Mouse (Mus musculus): ENCODE results near the gene Tmc8.
A peak's percentile ranks its signal among the peaks of the same experiment; 100 is the strongest.
"Not testable (repeated sequence)": the region's sequence is repeated elsewhere in the genome, so short reads cannot be mapped to it uniquely, and the experiment has no call there.

The Tmc8 gene

GRCm38 (mm10) chr11:117774925-117775324 lies 7.0 kb upstream of the Tmc8 start:
- DNase-seq (ENCODE audit: low spot score), result no peak

- no peak for DNase-seq (ENCODE audit: low spot score)
Measured at GRCm38 (mm10) chr11:117775540-117775939, 6.3 kb upstream of the Tmc8 start.

- DNase-seq (ENCODE audit: low spot score), result no peak
Measured at GRCm38 (mm10) chr11:117776085-117776792, 5.6 kb upstream of the Tmc8 start.

- no peak for DNase-seq (ENCODE audit: low spot score)
Measured at GRCm38 (mm10) chr11:117777111-117777510, 4.8 kb upstream of the Tmc8 start.

GRCm38 (mm10) chr11:117778031-117778430 lies 3.8 kb upstream of the Tmc8 start:
- DNase-seq (ENCODE audit: low spot score), result no peak

GRCm38 (mm10) chr11:117778851-117779433 lies 2.9 kb upstream of the Tmc8 start:
- peak; percentile 37 for DNase-seq (ENCODE audit: low spot score)

GRCm38 (mm10) chr11:117779434-117780198 lies 2.3 kb upstream of the Tmc8 start:
- peak; percentile 74 for DNase-seq (ENCODE audit: low spot score)

GRCm38 (mm10) chr11:117780199-117780515 lies 1.7 kb upstream of the Tmc8 start:
- DNase-seq (ENCODE audit: low spot score), result no peak

GRCm38 (mm10) chr11:117780582-117781111 lies 1.2 kb upstream of the Tmc8 start:
- DNase-seq (ENCODE audit: low spot score), result peak; percentile 95

- DNase-seq (ENCODE audit: low spot score), result peak; percentile 77
Measured at GRCm38 (mm10) chr11:117781199-117781821, 566 bp upstream of the Tmc8 start.

- no peak for DNase-seq (ENCODE audit: low spot score)
Measured at GRCm38 (mm10) chr11:117782705-117783034, 794 bp downstream of the Tmc8 start.

- peak; percentile 45 for DNase-seq (ENCODE audit: low spot score)
Measured at GRCm38 (mm10) chr11:117783089-117783488, 1.2 kb downstream of the Tmc8 start.

GRCm38 (mm10) chr11:117783683-117784309 lies 1.9 kb downstream of the Tmc8 start:
- peak; percentile 32 for DNase-seq (ENCODE audit: low spot score)

- DNase-seq (ENCODE audit: low spot score), result peak; percentile 70
Measured at GRCm38 (mm10) chr11:117786294-117786693, 4.4 kb downstream of the Tmc8 start.

GRCm38 (mm10) chr11:117788481-117788880 lies 6.6 kb downstream of the Tmc8 start:
- not testable (repeated sequence) for DNase-seq (ENCODE audit: low spot score)

- peak; percentile 76 for DNase-seq (ENCODE audit: low spot score)
Measured at GRCm38 (mm10) chr11:117790286-117790685, 8.4 kb downstream of the Tmc8 start.

- DNase-seq (ENCODE audit: low spot score), result peak; percentile 81
Measured at GRCm38 (mm10) chr11:117790703-117791440, 9.0 kb downstream of the Tmc8 start.

GRCm38 (mm10) chr11:117791441-117791761 lies 9.5 kb downstream of the Tmc8 start:
- no peak for DNase-seq (ENCODE audit: low spot score)

- DNase-seq (ENCODE audit: low spot score), result peak; percentile 89
Measured at GRCm38 (mm10) chr11:117792281-117792888, 10.5 kb downstream of the Tmc8 start.

- DNase-seq (ENCODE audit: low spot score), result no peak
Measured at GRCm38 (mm10) chr11:117794035-117794551, 12.2 kb downstream of the Tmc8 start.

GRCm38 (mm10) chr11:117796954-117797353 lies 15.1 kb downstream of the Tmc8 start:
- no peak for DNase-seq (ENCODE audit: low spot score)
